Mouse (Mus musculus) large intestine, adult 2 months (tissue): ENCODE results near the gene Gna11. TPM values are rescaled to one million over a fixed set of nuclear protein-coding genes. Genes with fewer than 3 reads are reported as not detected.

ENCODE experiments used
- DNase-seq: peaks from one replicate; pipeline ENCODE4 v3.0.0-alpha.2; 2012; ENCODE audit warnings: low read depth, low spot score
- WGBS: fragments of 180-500 bp; shearing (Covaris S2); methylation state at CpG from one replicate; pipeline ENCODE4 v1.1.7; 2018; 5-methylcytosine and 5-hydroxymethylcytosine counted together
- polyA plus RNA-seq: library from polyadenylated mRNA; depleted of rRNA; stranded (reverse); fragments of >200 nt; gene quantifications from 2 replicates; pipeline ENCODE4 v1.2.3, GENCODE M21; 2012

The Gna11 gene
- polyA plus RNA-seq, 1 experiment = 402 TPM

DNA sequence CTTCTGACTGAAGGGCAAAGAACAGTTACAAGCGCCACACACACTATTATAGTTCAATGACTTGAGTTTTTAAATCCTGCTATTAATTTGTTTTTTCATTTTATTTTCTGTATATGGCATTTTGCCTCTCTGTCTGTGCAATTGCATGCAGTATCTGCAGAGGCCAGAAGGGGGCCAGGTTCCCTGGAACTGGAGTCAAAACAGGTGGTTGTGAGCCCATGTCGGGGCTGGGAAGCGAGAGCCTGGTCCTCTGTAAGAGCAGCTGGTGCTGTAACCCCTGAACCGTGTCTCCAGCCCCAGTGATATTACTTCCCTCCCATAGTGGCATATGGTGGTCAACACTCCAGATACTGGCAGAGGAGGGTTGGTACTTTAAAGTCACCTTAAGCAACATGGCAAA is 26.4 kb downstream of the Gna11 start:
- no peak for DNase-seq
- 13% methylated on average over 4 of the region's 4 CpGs for whole genome bisulfite sequencing

- 70% methylated on average over 8 of the region's 8 CpGs for WGBS
- no peak for DNase-seq
Measured at GRCm38 (mm10) chr10:81517227-81517626, 27.8 kb downstream of the Gna11 start.

DNA sequence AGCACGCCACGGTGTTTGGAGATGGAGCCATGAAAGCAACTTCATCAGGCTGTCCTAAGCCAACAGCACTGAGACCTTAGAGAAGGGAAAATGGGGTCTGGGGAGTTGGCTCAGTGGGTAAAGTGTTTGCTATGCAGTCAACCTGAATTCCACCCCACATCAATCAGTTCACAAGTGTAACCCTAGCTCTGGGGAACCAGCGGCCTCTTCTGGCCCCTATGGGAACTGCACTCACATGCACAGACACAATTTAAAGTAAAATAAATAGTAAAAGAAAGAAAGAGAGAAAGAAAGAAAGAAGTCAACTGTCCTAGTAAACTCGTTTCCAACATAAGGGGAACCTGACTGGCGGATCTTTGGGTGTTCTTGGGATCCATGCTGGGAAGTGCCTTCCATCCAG is 31.2 kb downstream of the Gna11 start:
- 84% methylated on average over 5 of the region's 5 CpGs for WGBS
- no peak for DNase-seq

DNA sequence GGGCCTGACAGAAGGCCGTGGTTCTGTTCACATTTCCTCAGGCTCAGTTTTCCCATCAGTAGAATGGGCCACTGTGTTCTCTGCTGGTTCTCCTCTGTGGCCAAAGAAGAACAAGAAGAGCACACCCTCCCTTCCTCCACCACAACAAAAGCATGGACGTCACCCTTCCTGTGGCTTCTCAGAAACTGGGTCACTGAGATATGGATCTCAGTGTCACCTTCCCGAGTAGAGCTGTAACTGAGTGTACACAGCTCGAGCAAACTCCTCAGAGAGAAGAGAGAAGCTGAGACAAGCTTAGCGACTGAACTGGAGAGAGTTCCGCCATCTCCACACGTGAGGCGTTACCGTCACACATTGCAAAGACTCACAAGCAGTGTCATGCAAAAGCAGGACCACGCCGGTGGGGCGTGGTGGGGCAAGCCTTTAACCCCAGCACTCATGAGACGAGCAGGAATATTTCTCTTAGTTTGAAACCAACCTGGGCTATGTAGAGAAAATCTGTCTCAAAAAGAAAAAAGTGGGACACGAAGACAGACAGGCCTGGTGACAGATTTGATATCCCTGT is 34.7 kb downstream of the Gna11 start:
- no peak for DNase-seq
- 54% methylated on average over 14 of the region's 14 CpGs for WGBS

GRCm38 (mm10) chr10:81507691-81508489 is 37.1 kb downstream of the Gna11 start:
- DNase-seq = no peak

DNA sequence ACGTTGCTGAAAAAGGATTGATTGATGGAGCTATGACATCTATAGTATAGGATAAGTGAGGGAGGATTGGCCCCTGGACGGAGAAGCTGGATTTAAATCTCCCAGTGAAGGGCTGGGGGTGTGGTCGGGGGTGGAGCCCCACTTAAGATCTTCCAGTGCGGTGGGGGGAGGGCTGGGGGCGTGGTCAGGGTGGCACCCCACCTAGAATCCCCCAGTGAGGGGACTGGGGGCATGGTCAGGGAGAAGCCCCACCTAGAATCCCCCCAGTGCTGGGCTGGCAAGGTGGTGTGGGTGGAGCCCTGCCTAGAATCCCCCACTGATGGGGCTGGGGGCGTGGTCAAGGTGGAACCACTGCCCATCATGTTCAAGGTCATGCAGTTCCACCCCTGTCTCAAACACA is 37.9 kb downstream of the Gna11 start:
- DNase-seq = no peak
- 32% methylated on average over 6 of the region's 6 CpGs for WGBS

More at GRCm38 (mm10) chr10:81507691-81508489, 37.1 kb downstream of the Gna11 start:
- WGBS = 54% methylated on average over 13 of the region's 13 CpGs

DNA sequence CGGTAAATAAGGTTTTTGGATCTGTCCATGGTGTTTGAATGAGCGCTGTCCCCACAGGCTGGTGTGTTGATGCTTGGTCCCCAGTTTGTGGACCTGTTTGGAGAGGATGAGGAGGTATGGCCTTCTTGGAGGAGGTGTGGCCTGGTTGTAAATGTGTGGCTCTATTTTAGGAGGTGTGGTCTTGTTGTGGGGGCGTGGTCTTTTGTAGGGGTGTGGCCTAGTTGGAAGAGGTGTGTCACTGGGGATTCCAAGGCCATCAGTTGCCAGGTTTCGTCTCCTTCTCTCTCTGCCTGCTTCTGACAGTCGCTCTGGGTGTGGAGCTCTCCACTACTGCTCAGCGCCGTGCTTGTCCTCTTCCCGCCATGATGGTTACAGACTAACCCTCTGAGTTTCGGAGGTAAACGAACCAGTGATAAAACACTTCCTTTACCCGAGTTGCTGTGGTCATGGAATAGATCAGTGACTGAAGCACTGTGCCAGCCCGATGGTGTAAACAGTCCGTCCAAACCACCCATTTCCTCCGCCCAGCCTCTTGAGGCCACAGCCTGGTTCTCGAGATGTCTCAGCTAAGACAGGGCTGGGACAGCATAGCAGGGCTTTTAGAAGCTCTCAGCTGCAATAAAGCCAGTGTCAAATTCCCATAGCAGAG is 39.9 kb downstream of the Gna11 start:
- DNase-seq = no peak
- 71% methylated on average over 15 of the region's 15 CpGs for WGBS

- WGBS = 8% methylated on average over 36 of the region's 36 CpGs
- DNase-seq = peak; percentile 38
Measured at GRCm38 (mm10) chr10:81502658-81503057, 42.3 kb downstream of the Gna11 start.

- WGBS = 88% methylated on average over 5 of the region's 5 CpGs
Measured at GRCm38 (mm10) chr10:81501863-81502262, 43.1 kb downstream of the Gna11 start.

DNA sequence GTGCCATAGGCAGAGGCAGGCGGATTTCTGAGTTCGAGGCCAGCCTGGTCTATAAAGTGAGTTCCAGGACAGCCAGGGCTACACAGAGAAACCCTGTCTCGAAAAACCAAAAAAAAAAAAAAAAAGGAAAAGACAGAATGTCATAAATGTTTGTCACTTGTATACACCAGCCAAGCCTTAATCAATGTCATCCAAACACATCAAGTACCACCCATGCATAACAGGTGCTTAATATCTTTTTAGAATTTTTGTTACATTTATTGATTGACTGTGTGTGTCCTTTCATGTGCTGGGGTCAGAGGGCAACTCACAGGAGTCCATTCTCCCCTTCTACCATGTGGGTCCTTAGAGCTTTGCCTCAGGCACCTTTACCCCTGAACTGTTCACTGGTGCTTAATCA is 45.0 kb downstream of the Gna11 start, which contains the start of gene S1pr4:
Gene S1pr4, minus strand, starts transcription at position 101 of the 400 bp plus-strand sequence.
- DNase-seq = no peak
- 79% methylated on average over 3 of the region's 3 CpGs for WGBS

More at GRCm38 (mm10) chr10:81501863-81502262, 43.1 kb downstream of the Gna11 start:
- no peak for DNase-seq

DNA sequence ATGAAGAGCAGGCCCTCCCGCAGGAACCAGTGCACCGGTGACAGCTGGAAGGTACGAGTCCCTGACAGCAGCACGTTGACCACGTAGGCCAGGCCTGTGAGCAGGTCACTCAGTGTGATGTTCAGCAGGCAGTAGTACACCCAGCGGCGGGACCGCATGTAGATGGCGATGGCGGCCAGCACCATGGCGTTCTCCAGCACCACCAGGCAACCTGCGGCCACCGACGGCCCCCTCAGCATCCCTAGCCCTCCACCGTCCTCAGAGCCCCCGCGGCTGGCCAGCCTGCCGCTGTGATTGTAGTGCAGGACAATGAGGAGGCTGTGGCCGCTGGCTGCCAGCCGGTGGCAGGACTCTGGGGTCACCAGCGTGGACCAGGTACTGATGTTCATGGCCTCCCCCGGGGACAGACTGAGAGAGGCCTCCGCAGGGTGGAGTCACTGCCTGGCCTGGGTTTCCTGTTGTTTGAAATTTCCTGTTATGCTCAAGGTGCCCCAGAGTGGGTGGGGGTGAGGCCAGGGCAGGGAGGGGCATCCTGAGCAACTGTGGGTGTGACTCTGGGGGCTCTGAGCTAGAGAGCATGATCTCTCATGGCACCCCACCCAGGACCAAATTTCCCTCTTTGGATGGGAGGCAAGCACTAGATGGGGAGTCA is 45.6 kb downstream of the Gna11 start:
- 69% methylated on average over 23 of the region's 23 CpGs for WGBS
- DNase-seq = no peak

DNA sequence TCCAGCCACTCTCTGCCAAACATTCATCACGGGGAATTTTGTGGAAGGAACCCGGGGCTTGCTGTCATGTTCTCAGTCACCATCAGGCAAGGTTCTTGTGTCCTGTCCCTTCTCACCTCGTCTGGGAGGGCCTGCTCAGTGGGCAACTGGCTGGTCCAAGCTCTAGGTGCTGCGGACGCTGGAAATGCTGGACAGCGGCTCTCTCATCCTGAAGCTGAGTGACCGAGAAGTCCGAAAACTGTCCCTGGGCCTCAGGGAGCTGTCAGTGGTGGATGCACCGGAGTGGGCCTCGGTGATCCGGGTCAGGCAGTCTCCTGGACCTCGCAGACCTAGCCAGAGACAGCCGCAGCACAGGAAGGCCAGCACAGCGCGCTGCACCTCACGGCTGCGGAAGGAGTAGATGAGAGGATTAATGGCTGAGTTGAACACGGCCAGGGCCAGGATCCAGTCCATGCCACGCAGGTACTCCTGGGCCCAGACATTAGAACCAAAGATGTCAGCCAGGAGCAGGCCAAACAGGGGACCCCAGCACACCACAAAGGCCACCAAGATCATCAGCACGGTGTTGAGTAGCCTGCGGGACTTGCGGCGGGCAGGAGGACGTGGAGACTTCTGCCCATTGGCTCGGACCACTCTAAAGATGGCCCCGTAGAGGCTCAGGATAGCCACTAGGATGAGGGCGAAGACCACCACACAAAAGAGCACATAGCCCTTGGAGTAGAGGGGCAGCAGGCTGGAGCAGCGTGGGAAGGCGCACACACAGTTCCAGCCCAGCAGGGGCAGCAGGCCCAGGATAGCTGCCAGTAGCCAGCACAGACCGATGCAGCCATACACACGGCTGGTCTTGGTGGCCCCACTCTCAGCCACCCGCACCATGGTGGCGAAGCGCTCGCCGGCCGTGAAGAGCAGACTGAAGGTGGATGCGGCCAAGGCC is 46.4 kb downstream of the Gna11 start:
- DNase-seq = no peak

GRCm38 (mm10) chr10:81497401-81498270 is 47.4 kb downstream of the Gna11 start:
- 80% methylated on average over 17 of the region's 17 CpGs for WGBS
- no peak for DNase-seq

More for the DNA sequence above, 46.4 kb downstream of the Gna11 start:
- WGBS = 86% methylated on average over 38 of the region's 38 CpGs

GRCm38 (mm10) chr10:81496969-81497368 is 48.0 kb downstream of the Gna11 start:
- 15% methylated on average over 4 of the region's 4 CpGs for WGBS
- no peak for DNase-seq

- DNase-seq = peak; percentile 90
- WGBS = under 1% methylated on average over 45 of the region's 45 CpGs
Measured at GRCm38 (mm10) chr10:81496264-81496901, 48.6 kb downstream of the Gna11 start, which contains the start of gene Ncln. Gene Ncln, minus strand, starts transcription at chr10:81496392.

DNA sequence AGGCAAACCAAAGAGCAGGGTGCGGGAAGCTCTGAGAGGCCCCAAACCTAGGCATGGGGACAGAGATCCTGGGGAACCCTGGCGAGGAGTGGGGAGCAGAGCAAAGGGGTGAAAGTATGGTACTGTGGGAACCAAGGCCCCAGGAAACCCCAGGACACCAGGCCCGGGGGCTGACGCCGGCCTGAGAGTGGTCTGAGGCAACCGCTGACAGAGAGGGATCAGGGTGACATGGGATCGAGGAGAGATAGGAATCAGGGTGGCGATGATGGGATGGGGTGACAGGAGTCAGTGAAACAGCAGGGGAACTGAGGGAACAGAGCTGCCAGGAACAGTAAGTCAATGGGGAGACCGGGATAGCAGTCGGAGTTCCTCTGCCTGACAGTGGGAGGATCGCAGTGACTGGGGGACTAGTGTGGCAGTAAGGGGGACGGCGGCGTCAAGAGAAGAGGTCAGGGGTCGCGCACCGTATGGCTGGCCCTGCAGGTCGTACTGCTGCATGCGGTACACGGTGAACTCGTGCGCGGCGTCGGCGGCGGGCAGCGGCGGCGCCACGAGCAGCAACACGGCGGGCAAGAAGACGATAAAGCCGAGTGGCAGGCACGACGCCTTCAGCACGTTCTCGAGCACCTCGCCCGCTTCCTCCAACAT is 49.2 kb downstream of the Gna11 start:
- 1% methylated on average over 41 of the region's 41 CpGs for WGBS
- no peak for DNase-seq

DNA sequence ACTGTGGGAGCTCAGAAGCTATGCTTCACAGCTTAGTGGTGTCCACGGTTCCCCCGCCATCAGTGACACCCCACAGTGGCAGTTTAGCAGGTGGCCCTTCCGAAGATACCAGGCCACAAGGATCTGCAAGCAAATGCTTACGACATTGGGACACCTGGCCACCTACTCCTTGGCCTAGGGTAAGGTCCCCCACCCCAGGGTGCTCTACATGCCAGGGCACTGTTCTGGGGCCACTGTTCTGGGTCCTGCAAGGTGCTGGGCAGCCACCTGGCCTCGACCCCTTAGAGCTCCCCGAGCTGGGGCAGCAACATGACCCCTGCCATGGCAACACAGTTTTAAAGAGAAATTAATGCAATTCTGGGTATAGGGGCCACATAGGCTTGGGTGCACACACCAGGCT is 49.8 kb downstream of the Gna11 start:
- DNase-seq = no peak
- 54% methylated on average over 6 of the region's 6 CpGs for WGBS
